Mouse (Mus musculus): ENCODE data around the gene Atp13a5.

- TF ChIP-seq TAL1 (IDR thresholded peaks at IDR 0.05; ENCODE audit: low read length) (no peak), USF1 (IDR thresholded peaks at IDR 0.05; ENCODE audit: low read depth, low read length) (no peak), JUND (IDR thresholded peaks at IDR 0.05; ENCODE audit: low read depth, low read length) (no peak), CTCF (IDR thresholded peaks at IDR 0.05 in 2 of 3, conservative IDR thresholded peaks at IDR 0.05 in 1 of 3; ENCODE audit: control insufficient read depth in 1 of 3, insufficient read depth in 1 of 3, low read depth in 2 of 3, low read length in 3 of 3, poor library complexity in 1 of 3, severe bottlenecking in 1 of 3) (no peak), KAT2A (conservative IDR thresholded peaks at IDR 0.05; ENCODE audit: low read depth, low read length) (no peak), ELF1 (IDR thresholded peaks at IDR 0.05; ENCODE audit: low read depth, low read length) (no peak), USF2 (IDR thresholded peaks at IDR 0.05; ENCODE audit: borderline replicate concordance in 1 of 2, insufficient read depth in 1 of 2, low read depth in 1 of 2, low read length in 2 of 2) (no peak), EP300 (IDR thresholded peaks at IDR 0.05; ENCODE audit: low read depth in 1 of 2, low read length in 2 of 2) (no peak), POLR2A (IDR thresholded peaks at IDR 0.05; ENCODE audit: control insufficient read depth in 1 of 2, insufficient read depth in 1 of 2, low read depth in 1 of 2, low read length in 2 of 2, poor library complexity in 1 of 2) (no peak)
These were observed 142.6 kb downstream of the Atp13a5 start for GRCm38 (mm10) chr16:29235951-29236350.

All from MEL (cell line).